Mouse (Mus musculus) left cerebral cortex, postnatal 14 days (tissue): ENCODE measurements around the gene Heatr4. TPM values are rescaled to one million over a fixed set of nuclear protein-coding genes. Genes with fewer than 3 reads are reported as not detected.

Source experiments
- DNase-seq, 2 experiments: peaks; one replicate each; pipeline ENCODE4 v3.0.0; 2021 to 2022; ENCODE audit warnings: low spot score in 2 of 2, mixed read lengths in 1 of 2
- intact Hi-C: fragments of 180-260 bp; cut with DNase I; formaldehyde crosslinking; loops from one replicate; pipeline ENCODE4 v1.15.1; 2025
- total RNA-seq, 2 experiments: library from RNA; stranded (reverse); gene quantifications; 2 replicates each; pipeline ENCODE4 v1.2.3; 2021

Heatr4 gene
- total RNA-seq, 2 experiments from 2014 or later, result 0.11 to 0.15 TPM

- intact Hi-C loops, result no loop called here
These were observed 74.2 kb downstream of the Heatr4 start for GRCm38 (mm10) chr12:83910451-83910850.

More at GRCm38 (mm10) chr12:83910451-83910850, 74.2 kb downstream of the Heatr4 start:
- DNase-seq, result no peak

Other genes starting within 250 kb of the Heatr4 start
- 10 to 100 TPM; 14.4 TPM for gene Papln, start 221.2 kb downstream of the Heatr4 start, total RNA-seq
- 10 to 100 TPM; 53.9 to 65.2 TPM for gene Numb, start 62.9 kb downstream of the Heatr4 start, total RNA-seq
- 10 to 100 TPM; 15.5 to 17.8 TPM for gene Riox1, start 34.2 kb downstream of the Heatr4 start, total RNA-seq
- 10 to 100 TPM in 1 of 2 experiments, 1 to 10 TPM in 1; 8.9 to 10.5 TPM for gene Acot2, start 3.0 kb upstream of the Heatr4 start, total RNA-seq
- 10 to 100 TPM; 10.4 to 17.0 TPM for gene Acot1, start 24.6 kb upstream of the Heatr4 start, total RNA-seq
- 1 to 10 TPM; 2.5 to 2.9 TPM for gene Acot4, start 53.5 kb upstream of the Heatr4 start, total RNA-seq
- gene Gm49366, start 54.1 kb upstream of the Heatr4 start, total RNA-seq, result not detected
- 1 to 10 TPM; 2.1 to 2.3 TPM for gene Acot3, start 67.3 kb upstream of the Heatr4 start, total RNA-seq
- 1 to 10 TPM; 5.1 to 5.3 TPM for gene Acot5, start 84.5 kb upstream of the Heatr4 start, total RNA-seq
- 1 to 10 TPM; 3.1 to 3.2 TPM for gene Acot6, start 115.8 kb upstream of the Heatr4 start, total RNA-seq
- gene Dnal1, start 129.5 kb upstream of the Heatr4 start, total RNA-seq, result 100 to 1,000 TPM; 102 to 106 TPM
- 1 to 10 TPM; 5.8 to 6.8 TPM for gene Pnma1, start 163.6 kb upstream of the Heatr4 start, total RNA-seq
- 10 to 100 TPM; 12.6 to 18.6 TPM for gene Elmsan1, start 234.0 kb upstream of the Heatr4 start, total RNA-seq